Mouse (Mus musculus) cerebellum, postnatal 25 days (tissue): ENCODE measurements around the gene Nrtn.

ENCODE experiments used
- DNase-seq, 2 experiments: peaks; one replicate each; pipeline ENCODE4 v3.0.0; 2021; ENCODE audit warnings: mixed read lengths in 2 of 2

Gene Nrtn

GRCm38 (mm10) chr17:56716655-56717362, 40.5 kb downstream of the Nrtn start:
- DNase-seq: peak; percentile 93 to 95

GRCm38 (mm10) chr17:56715914-56716654, 41.2 kb downstream of the Nrtn start:
- DNase-seq: no peak

DNA sequence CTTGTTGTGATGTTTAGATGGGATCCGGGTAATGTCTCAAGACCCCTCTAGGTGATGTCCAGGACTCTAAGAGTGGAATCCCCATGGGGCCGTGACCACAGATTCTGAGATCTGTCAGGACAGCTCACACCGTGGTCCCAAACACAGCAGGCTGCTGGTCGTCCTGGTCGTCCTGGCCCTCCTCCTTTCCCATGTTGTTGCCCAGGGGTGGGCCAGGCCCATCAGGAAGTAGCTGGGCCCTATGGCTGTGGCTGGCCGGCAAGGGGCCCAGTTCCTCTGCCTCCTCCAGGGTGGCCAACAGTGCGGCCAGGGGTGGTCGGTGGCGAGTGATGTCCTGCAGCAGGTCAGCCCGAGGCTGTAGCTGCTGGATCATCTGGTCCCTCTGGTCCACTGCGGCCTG, 42.0 kb downstream of the Nrtn start:
- DNase-seq: no peak

DNA sequence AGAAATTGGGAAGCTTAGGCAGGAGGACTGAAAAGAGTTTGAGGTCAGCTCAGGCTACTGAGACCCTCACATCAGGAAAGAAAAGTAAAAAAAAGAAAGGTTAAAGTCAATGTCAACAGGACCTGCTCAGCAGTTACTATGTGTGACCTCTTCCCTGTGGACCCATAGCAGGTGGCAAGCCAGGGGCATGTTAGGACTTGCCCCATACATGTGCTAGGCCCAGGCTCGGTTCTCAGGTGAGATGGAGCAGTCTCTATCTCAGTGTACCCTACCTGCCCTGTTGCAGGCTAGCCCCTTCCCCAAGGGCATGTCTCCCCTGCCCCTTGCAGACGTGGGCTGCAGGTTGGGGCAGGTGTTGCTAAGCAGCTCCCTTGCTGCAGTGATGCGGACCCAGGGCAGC, 47.6 kb downstream of the Nrtn start:
- DNase-seq: no peak

- peak in 1 of 2 experiments; percentile 43 for DNase-seq
Measured at GRCm38 (mm10) chr17:56708692-56709091, 48.6 kb downstream of the Nrtn start.

DNA sequence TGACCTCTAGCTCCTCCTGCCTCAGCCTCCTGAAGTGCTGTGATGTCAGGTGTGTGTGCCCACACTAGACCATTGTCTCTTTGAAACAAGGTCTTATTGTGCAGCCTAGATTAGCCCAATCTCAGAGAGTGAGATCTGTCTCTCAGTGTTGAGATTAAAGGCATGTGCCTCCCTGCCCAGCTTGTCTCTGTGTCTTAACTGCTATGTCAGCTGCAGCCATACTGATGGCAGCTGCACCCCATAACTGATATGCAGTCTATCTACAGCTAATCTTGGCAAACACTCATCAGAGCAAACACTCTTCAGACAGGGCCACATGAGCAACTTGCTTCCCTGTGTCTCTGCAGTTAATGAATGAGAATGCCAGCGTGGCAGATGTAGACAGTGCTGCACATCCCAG, 50.8 kb downstream of the Nrtn start:
- DNase-seq: no peak

DNA sequence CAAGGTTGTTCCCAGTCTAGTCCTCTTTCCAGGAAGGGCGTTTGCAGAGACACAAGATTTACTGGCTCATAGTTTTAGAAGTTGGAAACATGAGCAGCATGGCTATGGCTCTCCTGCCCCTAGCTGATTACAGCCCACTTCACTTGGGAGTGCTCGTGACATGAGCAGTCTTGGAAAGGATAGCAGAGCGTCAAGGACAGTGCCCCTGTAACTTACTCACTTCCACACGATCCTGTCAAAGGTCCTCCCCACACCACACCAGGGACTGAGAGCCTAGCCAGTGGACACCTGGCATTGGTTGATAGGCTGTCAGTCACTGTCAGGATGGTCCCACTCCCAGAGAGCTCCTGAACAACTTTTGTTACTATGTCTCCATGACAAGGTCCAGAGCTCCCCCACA, 54.3 kb downstream of the Nrtn start:
- no peak for DNase-seq
